Mouse (Mus musculus) megakaryocyte, adult 5-6 weeks (primary cell): ENCODE measurements at regions not wholly inside any gene's neighbourhood (a gene's known extent, or its start where the extent isn't known, plus 50 kb on each side); places are given as distances from the start of the nearest gene placed in this dataset.
"Not testable (repeated sequence)": the region's sequence is repeated elsewhere in the genome, so short reads cannot be mapped to it uniquely, and the experiment has no call there.

Experiments used
- ATAC-seq: 2 replicates; pipeline ENCODE4 v1.8.0; 2016; ENCODE audit warnings: mild to moderate bottlenecking, inconsistent platforms; ENCODE audit not compliant: poor library complexity, severe bottlenecking

DNA sequence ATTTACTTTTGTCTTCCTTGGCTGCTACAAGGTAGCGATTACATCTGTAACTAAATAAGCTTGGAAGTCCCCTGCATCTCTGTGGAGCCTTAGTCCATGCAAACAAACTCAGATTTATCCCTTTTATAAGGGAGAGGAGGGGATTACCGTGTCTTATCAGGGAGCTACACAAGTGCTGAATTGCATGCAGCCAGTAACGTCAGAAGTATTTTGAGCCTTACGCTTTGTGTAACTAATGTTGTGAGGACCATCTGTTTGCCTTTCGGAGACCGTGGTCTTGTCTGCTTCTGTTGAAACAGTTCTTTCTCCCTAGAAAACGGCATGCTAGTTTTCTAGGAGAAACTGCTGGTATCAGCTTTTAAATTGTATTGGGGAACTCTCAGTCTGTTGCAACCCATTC is 58.0 kb upstream of the Dmrta1 start:
- ATAC-seq = no peak

DNA sequence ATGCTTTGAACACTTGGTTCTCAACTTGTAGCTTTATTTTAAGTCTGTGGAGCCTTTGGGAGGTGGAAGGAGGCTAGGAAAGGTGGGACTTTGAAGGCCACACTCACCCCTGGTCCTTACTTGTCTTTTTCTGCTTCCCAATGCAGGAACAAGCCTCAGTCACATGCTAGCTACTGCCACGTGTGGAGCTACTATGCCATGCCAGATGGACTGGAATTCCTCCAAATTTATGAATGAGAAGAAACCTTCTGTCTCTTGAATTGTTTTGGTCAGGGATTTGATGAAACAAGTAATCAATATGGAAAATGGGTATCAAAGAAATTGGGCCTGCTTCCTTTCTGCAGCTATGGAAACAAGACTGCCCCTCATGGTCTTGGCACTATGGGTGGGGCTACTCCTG is 74.5 kb upstream of the Dmrta1 start:
- no peak for ATAC-seq

DNA sequence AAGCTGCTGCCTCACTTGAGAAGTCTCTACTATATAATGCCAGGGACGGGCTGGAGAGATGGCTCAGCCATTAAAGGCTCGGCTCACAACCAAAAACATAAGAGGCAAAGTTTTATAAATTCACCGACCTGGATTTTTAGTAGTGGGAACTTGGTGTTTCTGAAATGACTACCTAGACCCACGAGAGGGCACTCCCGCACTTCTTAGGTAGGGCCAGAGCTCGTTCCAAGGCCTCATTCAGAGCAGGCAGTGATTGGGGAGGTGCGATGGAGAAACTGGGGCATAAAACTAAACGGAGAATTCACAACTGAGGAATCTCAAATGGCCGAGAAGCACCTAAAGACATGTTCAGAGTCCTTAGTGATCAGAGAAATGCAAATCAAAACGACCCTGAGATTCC is 103.7 kb upstream of the Dmrta1 start:
- no peak for ATAC-seq

DNA sequence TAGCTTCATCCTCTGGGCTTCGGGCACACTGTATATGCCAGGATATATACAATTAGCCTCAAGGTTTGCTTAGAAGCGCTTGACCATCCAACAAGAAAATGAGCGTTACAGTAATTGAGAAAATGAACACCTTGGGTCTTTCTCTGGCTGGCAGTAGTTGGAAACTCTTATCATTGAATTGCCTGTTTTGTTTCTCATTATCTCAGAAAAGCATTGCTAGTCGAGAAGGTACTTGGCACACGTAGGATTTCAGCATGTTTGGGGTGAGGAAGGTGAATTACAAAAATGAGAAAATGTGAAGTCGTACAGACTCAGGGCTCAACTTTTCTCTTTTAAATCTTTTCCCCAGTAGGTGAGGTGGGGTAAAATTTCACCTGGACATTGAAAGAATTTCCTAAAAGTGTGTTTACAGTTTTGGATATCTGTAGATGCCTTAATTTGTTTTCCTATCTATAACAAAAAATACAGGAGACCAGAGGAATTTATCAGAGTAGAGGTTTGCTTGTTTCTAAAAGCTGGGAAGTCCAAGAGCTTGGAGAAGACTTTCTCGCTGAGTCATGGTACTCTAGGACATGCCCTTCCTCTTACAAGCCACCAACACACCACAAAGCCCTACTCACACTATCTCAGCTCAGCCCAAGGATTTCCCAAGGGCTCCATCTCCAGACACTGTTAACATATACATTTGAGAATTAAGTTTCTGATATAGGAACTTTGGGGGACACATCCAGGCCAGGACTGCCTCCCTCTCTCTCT is 124.3 kb upstream of the Dmrta1 start:
- ATAC-seq = peak; percentile 41; the same call in 1 of the 2 replicates

DNA sequence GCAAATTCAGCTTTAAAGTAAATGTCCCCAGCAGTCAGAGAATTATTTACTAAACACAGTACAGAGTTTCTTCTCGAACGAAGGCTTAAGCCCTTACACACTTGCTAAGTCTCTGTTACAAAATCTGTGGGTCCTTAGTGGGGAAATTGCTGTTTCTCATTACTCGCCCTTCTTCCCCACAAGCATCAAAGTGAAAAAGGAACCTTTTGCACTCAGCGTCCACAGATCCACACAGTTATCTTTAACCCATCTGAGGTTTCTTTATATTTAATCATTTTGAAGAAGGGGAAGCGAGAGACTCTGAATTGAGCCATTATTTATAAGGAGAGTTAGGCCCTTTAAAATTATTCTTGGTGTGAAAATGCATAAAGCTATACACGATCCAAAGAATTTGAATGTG is 126.7 kb upstream of the Dmrta1 start:
- peak; percentile 54 for ATAC-seq

DNA sequence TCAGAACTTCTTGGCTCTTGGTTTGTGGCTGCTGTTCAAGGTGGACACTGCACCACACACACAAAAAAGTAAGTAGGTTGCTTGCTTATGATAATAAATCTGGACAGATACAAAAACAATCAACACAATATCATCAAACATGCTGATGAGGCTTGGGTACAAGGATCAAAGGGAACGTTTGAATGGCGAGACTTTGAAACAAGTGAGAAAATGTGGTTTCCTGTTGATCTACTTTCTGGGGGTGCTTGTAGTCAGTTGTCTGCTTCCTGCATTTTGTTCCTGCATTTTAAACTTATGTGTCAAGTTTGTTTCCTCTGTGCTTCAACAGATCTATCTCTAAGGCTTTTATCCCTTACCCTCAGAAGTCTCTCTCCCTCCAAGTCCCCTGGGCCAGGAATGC is 128.7 kb upstream of the Dmrta1 start:
- ATAC-seq = peak; percentile 56

DNA sequence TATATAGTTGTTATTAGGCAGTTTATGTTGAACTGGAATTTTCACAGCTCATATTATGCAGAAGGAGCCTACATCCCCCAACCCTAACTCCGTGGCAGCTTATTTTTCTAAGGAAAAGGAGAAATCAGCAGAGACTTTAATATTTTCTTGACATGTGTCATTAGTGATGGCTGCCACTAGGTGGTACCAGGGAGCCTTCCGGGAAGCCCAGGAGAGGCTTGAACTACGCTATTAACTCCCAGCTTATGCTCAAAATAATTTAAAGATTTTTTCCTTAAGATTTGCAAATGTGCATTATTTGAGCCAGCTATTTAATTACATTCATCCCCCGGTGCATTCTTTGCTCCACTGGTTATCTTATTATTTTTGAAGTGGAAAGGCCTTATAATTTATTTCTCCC is 146.8 kb upstream of the Dmrta1 start:
- peak; percentile 91 for ATAC-seq

DNA sequence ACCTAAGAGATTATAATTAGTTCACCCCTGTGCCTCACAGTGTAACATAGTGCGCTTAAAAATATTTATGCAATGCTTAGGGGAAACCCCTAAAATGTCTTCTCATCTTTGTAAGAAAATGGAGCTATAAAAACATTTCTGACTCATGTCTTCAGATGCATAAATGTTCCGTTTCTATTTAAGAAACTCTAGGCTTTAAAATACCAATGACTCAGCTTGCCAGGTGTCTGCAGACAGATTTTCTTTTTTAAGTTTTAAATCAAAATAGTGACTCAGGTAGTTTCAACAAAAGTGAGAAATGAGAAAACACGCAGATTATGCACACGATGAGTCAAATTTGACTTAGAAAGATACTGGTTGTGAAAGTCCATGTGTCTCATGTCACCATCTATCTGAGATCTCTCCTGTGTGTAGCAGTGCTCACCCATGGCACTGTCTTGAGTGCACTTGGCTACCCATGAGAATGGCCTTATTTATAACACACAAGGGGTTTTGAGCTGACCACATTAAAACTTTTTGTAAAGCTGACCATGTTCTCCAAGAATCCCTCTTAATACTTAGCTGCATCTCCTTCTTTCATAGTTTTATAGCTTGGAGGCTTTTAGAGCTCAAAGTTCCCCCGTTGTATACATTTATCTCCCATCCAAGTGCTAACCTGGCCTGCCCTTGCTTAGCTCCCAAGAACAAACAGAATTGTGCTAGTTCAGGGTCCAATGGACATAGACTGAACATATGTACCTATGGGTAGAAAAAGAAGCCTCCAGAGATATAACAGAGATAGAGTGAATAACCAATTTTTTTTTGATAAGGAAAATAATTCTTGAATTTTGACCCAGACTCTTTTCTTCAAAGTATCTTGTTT is 149.0 kb upstream of the Dmrta1 start:
- ATAC-seq = no peak

DNA sequence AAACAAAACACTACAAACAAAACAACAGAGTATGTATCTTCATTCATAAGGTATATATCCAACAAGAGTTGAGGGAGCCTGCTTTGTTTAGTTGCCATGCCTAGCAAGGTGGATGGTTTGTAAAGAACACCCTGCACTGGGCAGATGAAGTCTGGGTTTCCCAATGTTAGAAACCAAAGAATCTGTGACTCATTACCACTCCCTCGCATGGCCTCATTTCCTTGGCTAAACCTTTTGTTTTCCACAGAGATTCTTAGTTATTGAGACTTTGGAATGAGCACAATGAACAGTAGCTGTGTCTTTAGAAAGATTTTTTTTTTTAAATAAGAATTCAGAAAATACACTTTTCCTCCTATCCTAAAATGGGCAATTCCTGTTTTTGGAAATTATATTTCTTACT is 151.3 kb upstream of the Dmrta1 start:
- no peak for ATAC-seq

DNA sequence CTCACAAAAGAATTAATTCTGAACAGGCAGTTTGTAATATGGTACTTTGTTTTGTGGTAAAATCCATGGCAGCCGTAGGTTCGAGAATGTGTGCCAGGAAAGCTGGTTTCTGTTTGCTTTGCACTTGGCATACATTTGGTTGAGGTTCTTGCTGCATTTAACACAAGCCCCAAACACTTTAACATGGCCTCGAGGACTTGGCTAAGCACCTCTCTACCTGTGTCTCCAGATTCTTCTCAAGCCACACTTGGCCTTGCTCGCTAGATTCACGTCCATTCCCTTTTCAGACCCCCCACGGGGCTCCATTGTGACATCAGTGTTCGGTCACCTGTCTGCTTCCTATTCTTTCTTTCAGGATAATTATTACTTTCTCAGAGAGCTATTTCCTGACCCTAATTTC is 151.9 kb upstream of the Dmrta1 start:
- no peak for ATAC-seq

DNA sequence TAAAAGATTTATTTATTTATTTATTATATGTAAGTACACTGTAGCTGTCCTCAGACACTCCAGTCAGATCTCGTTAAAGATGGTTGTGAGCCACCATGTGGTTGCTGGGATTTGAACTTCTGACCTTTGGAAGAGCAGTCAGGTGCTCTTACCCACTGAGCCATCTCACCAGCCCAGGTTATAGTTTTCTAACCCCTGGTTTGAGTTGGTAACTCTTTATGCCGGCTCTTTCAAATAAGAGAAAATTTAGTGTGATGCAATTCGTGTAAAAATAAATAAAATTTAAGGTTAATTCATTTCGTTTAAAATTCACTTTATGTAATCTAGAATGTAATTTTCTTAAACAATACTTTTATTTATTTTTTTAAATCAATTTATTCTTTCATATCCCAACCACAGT is 153.7 kb upstream of the Dmrta1 start:
- ATAC-seq = not testable (repeated sequence)

DNA sequence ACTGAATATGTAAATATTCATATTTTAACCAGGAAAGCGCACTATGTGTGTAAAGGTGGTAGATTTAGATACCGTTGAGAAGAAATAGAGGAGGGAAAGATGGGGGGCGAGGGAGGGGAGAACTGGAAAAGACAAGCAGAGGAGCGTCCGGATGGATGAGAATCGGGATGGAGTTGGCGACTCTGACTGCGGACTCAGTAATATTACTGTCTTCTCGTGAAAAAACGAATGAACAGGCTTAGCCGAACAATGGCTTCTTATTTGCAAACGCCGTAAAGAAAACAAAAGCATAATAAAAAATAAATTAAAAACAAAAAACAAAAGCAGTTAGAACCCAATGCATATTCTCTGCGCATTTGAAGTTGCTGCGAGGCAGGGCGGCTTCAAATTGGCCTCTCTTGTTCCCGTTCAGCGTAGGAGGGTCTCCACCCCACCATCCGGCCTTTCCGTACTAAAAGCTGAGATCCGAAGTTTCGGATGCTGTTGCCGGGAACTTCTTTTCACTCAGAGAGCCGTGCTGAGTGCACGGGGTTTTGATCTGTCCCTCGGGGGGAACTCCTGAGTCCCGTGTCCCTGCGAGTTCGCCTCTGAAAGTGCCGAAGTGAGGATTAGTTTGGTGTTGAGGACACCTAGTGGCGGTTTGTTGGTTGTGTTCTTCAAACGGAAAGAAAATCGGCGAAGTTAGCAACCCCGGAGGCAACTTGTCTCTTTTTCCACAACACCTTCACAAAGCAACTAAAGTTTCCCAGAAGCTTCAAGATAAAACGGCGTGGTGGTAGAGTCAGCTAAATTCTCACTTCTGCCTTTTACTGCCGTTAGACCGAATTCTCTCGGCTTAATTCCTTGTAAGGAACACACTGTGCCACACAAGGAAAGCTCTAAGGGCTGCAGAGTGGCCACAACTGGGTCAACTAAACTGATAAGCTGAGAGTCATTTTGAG is 154.7 kb upstream of the Dmrta1 start:
- ATAC-seq = peak; percentile 95

DNA sequence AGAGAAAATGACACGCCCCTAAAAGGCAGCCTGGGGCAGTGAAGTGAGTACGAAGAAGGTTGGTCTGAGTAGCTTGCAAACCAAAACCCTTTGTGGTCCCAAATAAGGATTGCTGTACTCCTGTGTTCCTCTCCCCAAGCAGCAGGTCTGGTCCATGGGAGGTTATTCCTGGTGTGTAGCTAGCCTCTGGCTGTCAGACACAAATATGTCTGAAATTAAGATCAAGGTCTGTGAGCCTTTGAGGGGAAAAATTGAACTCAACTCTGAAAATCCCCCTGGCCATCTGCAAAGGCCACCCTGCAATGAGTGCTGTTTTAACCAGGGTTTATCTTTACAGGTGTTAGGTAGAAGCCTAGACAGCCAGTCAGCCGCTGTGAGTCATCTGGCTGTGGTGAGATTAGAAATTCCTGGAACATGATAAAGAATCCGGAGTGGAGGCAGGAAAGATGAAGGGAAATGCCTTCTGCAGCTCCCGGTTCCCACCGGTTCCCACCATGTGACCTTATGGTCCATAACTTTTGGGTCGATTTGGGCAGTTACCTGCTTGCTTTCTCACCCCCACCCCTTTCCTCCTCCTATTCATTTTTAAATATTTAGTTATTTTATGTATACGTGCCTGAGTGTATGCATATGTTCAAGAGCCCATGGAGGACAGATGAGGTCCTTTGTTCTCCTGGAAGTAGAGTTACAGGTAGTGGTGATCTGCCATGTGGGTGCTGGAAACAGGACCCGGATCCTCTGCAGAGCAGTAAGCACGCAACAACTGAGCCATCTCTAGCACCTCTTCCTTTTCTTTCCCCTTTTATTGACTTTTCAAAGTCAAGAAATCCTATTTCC is 155.6 kb upstream of the Dmrta1 start:
- no peak for ATAC-seq

DNA sequence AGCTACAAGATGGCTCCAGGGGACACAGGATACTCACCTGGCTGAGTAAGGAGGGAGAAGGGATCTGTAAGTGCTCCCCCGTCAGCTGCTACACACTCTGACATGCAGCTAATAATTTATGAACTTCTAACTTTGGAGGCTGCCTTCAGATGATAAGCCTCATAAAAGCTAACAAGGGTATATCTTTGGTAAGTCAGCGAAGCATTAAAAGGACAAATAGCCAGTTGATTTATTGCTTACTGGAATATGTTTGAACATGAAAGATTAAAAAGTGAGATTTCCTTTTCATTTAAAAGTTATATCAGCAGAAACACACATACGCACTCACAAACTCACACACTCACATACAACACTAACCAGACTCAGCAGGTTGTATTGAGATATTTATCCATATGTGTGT is 161.2 kb upstream of the Dmrta1 start:
- no peak for ATAC-seq

DNA sequence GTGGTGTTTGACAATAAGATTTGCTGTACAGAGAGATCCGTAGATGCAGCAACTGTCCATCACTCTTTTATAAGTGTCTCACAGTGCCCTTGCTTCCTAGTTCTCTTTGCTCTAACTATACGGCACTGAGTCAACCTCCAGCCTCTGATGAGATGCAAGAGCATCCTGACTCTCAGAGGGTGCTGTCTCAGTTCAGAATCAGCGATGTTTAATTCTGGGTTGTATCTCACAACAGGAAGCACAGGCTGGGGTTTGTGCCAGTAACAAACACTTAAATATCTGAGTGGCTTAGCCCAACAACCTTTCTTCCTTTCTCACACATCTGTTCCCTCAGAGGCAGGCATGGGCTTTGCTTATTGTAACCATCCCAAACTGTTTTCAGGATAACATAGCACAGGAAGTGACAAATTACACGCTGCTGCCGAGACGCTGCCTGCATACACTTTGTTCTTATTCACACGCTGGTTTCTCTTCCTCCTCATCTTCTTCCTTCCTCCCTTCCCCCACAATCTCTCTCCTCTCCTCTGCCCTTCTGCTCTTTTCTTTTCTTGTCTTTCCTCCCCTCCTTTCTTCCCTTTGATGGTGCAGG is 163.3 kb upstream of the Dmrta1 start:
- ATAC-seq = peak; percentile 47

DNA sequence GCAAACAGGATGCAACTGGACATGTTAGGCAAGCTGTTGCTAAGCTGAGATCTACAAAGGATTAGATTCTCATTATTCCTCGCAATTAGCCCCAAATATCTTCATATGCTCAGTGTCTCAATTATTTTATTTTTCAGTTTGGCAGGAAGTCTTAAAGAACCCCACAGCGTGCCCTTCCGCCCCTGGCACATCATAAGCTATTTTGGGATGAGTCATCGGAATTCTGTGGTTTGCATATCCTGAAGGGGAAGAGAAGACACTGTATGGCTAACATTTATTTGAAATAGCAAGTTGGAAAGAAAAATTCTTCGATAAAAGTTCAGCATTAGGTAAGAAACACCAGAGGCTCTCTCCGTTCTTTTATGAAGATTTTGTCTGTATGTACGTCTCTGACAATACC is 164.3 kb upstream of the Dmrta1 start:
- no peak for ATAC-seq

DNA sequence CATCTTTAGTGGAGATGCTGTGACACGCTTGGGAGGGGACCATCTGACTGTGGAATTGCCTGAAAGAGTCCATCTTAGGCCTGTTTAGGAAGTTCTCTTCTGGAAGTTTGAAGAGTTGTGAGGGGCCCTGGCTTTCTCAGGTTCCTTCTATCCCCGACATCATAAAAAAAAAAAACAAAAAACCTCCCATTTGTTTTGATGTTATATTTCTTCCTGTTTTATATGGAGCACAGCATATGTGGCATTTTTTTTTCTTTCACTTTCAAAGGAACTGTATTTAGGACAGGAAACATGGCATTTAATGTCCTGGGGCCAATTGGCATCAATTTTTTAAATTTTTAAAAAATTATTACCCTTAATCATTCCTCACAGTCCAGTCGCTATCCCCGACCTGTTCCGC is 168.6 kb upstream of the Dmrta1 start:
- ATAC-seq = no peak

DNA sequence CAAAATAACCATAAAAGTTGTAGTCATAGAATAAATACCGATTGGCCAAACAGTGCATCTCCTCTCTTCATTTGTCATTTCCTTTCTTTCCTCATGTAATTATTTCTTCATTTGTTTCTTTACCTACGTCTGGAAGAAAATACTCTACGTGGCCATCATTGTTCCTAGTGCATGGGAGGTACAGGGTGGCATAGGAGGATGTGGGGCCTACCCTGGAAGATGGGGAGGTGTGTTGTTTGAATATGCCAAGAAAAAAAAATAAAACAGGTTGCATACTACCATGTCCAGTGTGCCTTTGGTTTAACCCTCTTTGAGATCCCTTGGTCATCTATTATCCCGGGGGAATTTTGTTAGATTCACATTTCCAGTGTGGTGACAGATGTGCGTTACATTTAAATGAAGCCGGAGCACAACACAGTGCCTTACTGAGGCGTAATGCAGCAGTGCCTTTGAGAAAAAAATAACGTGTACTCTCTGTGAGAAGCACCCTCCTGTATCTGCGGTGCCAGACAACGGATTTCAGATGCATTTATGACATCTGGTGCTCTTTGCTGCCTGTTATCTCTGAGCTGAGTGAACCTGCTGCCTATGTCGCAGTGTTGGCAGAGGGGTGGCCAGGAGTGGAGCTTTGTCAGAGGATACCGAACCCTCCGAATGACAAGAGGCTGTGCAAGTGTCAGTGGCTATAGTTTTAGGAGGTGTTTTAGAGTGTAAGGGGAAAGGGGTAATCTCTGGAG is 169.4 kb upstream of the Dmrta1 start:
- ATAC-seq = peak; percentile 37

DNA sequence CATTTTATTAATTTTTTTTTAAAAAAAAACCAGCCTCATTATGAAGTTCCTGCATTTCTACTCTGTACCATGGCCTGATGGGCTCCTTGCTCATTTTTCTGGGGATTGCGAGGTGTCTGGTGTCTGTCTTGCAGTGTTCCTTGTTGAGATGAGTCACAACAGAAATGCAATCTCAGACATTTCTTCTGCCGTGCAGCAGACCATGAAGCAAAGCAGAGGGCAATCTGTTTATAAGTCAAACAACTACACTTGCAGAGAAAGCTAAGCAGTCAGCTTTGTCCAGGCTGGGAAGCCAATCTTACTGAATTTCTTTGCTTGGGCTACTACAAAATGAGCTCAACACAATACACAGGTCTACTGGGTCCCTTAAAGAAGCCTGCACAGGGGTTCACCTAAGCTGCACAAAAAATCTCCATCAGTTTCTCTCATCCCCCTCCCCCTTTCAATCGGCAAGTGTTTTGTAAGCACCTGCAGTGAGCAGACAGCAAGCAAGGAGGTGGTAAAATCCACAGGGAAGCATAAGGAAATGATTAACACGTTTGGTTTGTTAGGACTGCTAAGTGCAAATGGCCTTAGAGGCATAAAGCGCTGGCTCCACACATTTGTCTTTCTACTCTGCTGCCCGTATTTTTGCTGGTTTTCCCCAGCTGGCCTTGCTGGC is 171.0 kb upstream of the Dmrta1 start:
- ATAC-seq = no peak
